Mouse (Mus musculus) brown adipose tissue, adult 24 weeks (tissue): Measurements from ENCODE around the gene Sebox. TPM values are rescaled to one million over a fixed set of nuclear protein-coding genes. Genes with fewer than 3 reads are reported as not detected.

Experiments used
- H3K27ac ChIP-seq: fragments of 200-500 bp; replicated peaks from 2 replicates; pipeline ENCODE4 v1.5.1; 2012; ENCODE audit warnings: low read depth, mild to moderate bottlenecking, low read length
- H3K4me1 ChIP-seq: fragments of 200-500 bp; 2 replicates; pipeline ENCODE4 v1.6.1; 2012; ENCODE audit warnings: low read length, mixed read lengths; ENCODE audit not compliant: control insufficient read depth, insufficient read depth, insufficient read length
- H3K4me3 ChIP-seq: fragments of 200-500 bp; 2 replicates; pipeline ENCODE4 v1.5.1; 2012; ENCODE audit warnings: low read depth, mild to moderate bottlenecking, low read length, moderate library complexity; ENCODE audit not compliant: insufficient read depth
- polyA plus RNA-seq: library from polyadenylated mRNA; stranded (reverse); fragments of >200 nt; gene quantifications from 2 replicates; pipeline ENCODE4 v1.2.4, GENCODE M21; 2012; ENCODE audit not compliant: missing spikeins, insufficient read depth, insufficient read length

Sebox gene
- polyA plus RNA-seq, 1 experiment: not detected

- H3K4me1 ChIP-seq: no peaks in the 10 kb centered on the region
- no peak overlapping the region for H3K4me3 ChIP-seq
- H3K27ac ChIP-seq: no peak overlapping the region
Observed at GRCm38 (mm10) chr11:78475289-78475688, 28.0 kb upstream of the Sebox start.

DNA sequence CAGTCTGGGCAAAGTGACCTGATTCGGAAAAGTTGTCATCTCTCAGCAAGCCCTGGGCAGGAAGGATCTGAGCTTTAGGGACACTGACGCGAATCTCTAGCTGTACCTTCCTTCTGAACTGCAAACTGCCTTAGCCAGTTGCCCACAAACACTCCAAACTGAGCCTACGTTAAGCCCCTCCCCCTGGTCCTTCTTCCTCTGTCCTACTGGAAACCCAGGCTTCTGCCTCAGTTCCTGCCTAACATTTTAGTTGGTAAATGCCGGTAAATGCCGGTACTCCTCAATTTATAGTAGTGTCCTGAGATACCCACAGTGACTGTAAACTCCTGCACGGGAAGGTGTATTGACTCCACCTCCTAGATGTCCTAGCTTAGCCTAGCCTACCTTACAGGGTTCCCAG is 19.6 kb upstream of the Sebox start:
- Histone ChIP-seq H3K27ac (no peak overlapping the region), H3K4me1 (no peaks in the 10 kb centered on the region), H3K4me3 (no peak overlapping the region)

GRCm38 (mm10) chr11:78488168-78488567 is 15.1 kb upstream of the Sebox start:
- H3K4me1 ChIP-seq: no peaks in the 10 kb centered on the region
- H3K27ac ChIP-seq: no peak overlapping the region

GRCm38 (mm10) chr11:78490781-78491241 is 12.4 kb upstream of the Sebox start:
- Histone ChIP-seq H3K27ac (no peak overlapping the region), H3K4me3 (peak overlapping the region; percentile 11; the same call in 1 of the 2 replicates), H3K4me1 (no peaks in the 10 kb centered on the region)

More at GRCm38 (mm10) chr11:78488168-78488567, 15.1 kb upstream of the Sebox start:
- no peak overlapping the region for H3K4me3 ChIP-seq

DNA sequence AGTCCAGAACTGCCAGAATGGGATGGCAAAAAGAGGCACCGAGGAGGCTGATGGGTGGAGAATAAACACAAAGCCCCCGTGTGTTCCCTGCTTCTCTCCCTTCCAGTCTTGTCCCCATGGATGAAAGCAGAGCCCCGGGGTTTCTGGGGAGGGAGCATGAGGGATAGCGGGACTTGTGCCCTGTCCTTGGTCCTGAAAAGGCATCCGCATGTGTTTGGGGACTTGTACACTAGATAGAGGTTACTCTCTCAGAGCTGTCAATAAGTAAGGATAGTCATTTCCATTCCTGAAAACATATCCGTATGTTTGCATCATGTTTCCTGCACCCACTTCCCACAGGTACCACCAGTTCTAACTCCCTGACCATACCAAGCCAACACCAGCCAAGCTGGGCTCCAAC is 7.3 kb upstream of the Sebox start:
- Histone ChIP-seq H3K4me1 (no peaks in the 10 kb centered on the region), H3K27ac (no peak overlapping the region), H3K4me3 (no peak overlapping the region)

- H3K4me1 ChIP-seq: no peaks in the 10 kb centered on the region
Observed at GRCm38 (mm10) chr11:78497071-78497541, 6.1 kb upstream of the Sebox start.

DNA sequence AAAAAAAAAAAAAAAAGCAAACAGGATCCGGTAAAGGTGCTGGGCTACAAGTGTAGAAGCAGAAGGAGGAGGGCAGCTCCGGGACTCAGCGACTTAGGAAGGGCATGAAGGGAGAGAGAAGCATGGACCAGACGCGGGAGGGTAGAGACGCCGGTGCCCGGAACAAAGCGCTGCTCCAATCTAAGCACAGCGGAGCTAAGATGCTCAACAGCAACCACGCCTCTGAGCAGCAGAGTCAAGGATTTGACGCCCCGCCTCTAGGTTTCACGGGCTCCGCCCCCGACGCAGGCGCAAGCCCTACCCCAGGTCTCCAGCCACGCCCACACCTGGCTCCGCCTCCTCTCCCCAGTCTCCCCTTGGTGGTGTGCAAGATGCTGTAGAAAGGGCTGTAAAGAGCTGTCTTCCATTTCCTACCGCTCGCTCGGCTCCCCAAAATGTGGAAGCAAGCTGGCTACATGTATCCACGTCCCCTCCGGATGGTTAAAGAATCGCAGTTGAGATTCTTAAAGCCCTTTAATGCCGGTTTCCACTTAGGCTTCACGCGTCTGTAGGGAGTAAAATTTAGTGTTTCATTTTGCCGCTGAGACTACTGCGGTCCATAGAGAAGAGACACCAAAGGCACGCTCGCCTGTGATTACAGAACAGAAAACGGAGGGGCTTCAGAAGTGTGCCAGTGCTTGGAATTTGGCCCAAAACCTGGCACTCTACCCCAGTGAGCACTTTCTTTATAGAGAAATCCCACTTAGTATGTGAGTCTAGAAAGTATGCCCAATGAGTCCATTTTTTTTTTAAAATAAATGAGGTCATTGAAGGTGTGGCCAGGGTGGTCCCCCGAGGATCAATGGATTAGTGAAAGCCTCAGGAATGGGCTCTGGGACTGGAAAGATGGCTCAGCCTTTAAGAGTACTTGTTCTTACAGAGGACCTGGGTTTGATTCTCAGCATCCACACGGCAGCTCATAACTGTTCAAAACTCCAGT is 5.4 kb upstream of the Sebox start, which contains the start of gene Sarm1:
Sarm1 (minus strand) TSS at position 211 of the 979 bp plus-strand sequence.
- Histone ChIP-seq H3K4me1 (no peaks in the 10 kb centered on the region), H3K4me3 (peak within 1 kb of the TSS; percentile 61), H3K27ac (no peak within 1 kb of the TSS)

More at GRCm38 (mm10) chr11:78497071-78497541, 6.1 kb upstream of the Sebox start:
- Histone ChIP-seq H3K27ac (no peak overlapping the region), H3K4me3 (peak overlapping the region; percentile 44)

- Histone ChIP-seq H3K4me1 (no peaks in the 10 kb centered on the region), H3K27ac (peak within 1 kb of the TSS; percentile 35; the same call in 1 of the 2 replicates), H3K4me3 (peak within 1 kb of the TSS; percentile 61)
Observed at GRCm38 (mm10) chr11:78499004-78499403, 4.2 kb upstream of the Sebox start, which contains the start of gene Vtn. Vtn (plus strand) TSS chr11:78499091.

- Histone ChIP-seq H3K4me1 (no peaks in the 10 kb centered on the region), H3K4me3 (peak overlapping the region; percentile 32), H3K27ac (no peak overlapping the region)
Observed at GRCm38 (mm10) chr11:78499543-78499942, 3.7 kb upstream of the Sebox start.

DNA sequence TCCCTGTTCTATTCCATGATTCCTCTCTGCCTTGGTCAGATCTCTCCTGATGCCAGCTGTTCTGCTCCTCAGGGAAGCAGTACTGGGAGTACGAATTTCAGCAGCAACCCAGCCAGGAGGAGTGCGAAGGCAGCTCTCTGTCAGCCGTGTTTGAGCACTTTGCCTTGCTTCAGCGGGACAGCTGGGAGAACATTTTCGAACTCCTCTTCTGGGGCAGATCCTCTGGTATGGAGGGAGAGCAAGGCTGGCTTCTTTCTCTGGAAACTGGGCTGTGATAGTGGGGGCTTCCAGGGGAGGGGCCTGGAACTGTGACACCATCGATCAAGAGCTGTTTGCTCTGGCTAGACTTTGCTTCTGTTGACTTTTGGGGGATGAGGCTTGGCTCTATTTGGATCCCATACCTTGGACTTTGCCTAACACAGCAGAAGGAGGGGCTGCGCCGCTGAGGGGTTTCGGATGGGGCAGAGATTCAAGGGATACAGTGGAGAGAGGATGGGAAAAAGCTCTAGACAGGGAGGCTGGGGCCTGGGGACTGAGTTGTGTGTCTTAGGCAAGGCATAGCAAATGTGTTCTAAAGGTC is 2.5 kb upstream of the Sebox start:
- Histone ChIP-seq H3K4me3 (no peak overlapping the region), H3K4me1 (no peaks in the 10 kb centered on the region), H3K27ac (no peak overlapping the region)

- Histone ChIP-seq H3K4me1 (no peaks in the 10 kb centered on the region), H3K27ac (no peak overlapping the region), H3K4me3 (no peak overlapping the region)
Observed at GRCm38 (mm10) chr11:78501529-78501928, 1.7 kb upstream of the Sebox start.

GRCm38 (mm10) chr11:78505430-78505829 is 2.2 kb downstream of the Sebox start:
- H3K27ac ChIP-seq: no peak overlapping the region
- no peaks in the 10 kb centered on the region for H3K4me1 ChIP-seq
- H3K4me3 ChIP-seq: no peak overlapping the region

DNA sequence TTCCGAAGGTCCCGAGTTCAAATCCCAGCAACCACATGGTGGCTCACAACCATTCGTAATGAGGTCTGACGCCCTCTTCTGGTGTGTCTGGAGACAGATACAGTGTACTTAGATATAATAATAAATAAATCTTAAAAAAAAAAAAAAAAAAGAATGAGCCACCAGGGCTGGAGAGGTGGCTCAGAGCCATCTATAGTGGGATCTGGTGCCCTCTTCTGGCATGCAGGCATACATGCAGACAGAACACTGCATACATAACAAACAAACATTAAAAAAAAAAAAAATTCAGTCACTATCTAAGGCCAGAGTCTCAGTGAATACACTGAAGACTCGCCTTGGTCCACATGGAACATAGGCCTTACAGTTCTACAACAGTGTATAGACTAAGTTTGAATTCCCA is 5.9 kb downstream of the Sebox start:
- Histone ChIP-seq H3K4me3 (no peak overlapping the region), H3K27ac (no peak overlapping the region), H3K4me1 (no peaks in the 10 kb centered on the region)

DNA sequence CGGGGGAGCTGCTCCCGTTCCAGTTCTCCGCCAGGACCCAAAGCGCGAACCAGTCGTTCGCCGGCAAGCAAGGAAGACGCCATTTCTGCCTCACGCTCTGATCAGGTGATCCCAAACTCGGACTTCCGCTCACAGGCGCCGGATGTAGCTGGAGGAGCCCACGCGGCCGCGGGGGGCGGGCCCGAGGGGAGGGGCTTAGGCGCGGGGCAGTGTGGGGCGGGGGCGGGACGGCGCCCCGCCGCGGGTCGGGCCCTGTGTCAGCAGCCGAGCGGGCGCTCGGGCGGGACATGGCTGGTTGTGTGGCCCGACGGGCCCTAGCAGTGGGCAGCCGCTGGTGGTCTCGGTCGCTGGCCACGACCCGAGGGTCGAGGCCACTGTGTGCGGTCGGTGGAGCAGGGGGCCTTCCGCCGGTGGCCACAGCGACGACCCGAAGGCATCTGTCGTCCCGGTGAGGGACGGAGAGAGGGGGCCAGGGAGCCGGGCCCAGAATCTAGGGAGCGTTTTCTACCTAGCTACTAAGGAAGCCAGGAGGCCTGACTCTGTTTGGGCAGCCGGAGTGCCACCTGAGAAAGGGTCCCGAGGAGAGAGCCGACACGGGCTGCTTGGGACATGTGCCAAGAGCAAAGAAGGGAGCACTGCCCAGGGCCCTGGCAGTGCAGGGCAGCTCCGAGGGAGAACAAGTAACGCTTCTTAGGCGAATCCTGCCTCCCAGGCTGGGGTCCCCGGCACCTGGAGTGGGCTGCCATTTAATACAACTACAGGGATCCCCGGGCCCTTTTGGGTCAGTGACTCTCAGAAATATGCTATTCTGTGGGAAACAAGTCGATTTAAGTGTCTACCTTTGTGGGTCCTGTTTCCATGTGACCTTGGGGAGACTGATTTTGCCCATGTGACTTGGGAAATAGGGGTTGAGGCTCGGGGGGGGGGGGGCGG is 9.0 kb downstream of the Sebox start, which contains the start of the genes Tmem199 and Poldip2:
Tmem199 (minus strand) TSS at position 148 of the 933 bp plus-strand sequence.
Poldip2 (plus strand) TSS at position 169 of the 933 bp plus-strand sequence.
- Histone ChIP-seq H3K4me1 (no peaks in the 10 kb centered on the region), H3K27ac (peak within 1 kb of the TSS; percentile 86)

More for the DNA sequence above, 9.0 kb downstream of the Sebox start, which contains the start of the genes Tmem199 and Poldip2:
- H3K4me3 ChIP-seq: peak within 1 kb of the TSS; percentile 99
